Mouse (Mus musculus) olfactory bulb, adult 2 months (tissue): ENCODE measurements around the gene Gm43064. TPM values are rescaled to one million over a fixed set of nuclear protein-coding genes. Genes with fewer than 3 reads are reported as not detected.

Experiments
- H3K27ac ChIP-seq: fragments of 200-500 bp; 2 replicates; pipeline ENCODE4 v1.5.1; 2012; ENCODE audit warnings: low read depth, low read length; ENCODE audit not compliant: insufficient read depth
- H3K4me1 ChIP-seq: fragments of 200-500 bp; 2 replicates; pipeline ENCODE4 v1.6.1; 2012; ENCODE audit warnings: low read length; ENCODE audit not compliant: control insufficient read depth, insufficient read depth
- H3K4me3 ChIP-seq: fragments of 200-500 bp; 2 replicates; pipeline ENCODE4 v1.5.1; 2012; ENCODE audit warnings: mild to moderate bottlenecking, low read depth, low read length, moderate library complexity; ENCODE audit not compliant: insufficient read depth
- CTCF ChIP-seq: fragments of 200-500 bp; IDR thresholded peaks from 2 replicates; pipeline ENCODE4 v1.5.1; 2012; ENCODE audit warnings: low read depth, mild to moderate bottlenecking, low read length, moderate library complexity; ENCODE audit not compliant: insufficient read depth
- POLR2A ChIP-seq: fragments of 200-500 bp; IDR thresholded peaks from 2 replicates; pipeline ENCODE4 v1.6.1; 2012; ENCODE audit warnings: mild to moderate bottlenecking, low read depth, low read length, moderate library complexity; ENCODE audit not compliant: insufficient read depth
- WGBS: fragments of 180-500 bp; shearing (Covaris S2); methylation state at CpG from one replicate; pipeline ENCODE4 v1.1.7; 2018; 5-methylcytosine and 5-hydroxymethylcytosine counted together
- polyA plus RNA-seq: library from polyadenylated mRNA; stranded (reverse); fragments of >200 nt; gene quantifications from 2 replicates; pipeline ENCODE4 v1.2.4, GENCODE M21; 2012; ENCODE audit warnings: low replicate concordance; ENCODE audit not compliant: missing spikeins, insufficient read depth, insufficient read length

Gene Gm43064
- polyA plus RNA-seq, 1 experiment = not detected

GRCm38 (mm10) chr3:103792566-103792965 is 16.8 kb upstream of the Gm43064 start:
- WGBS = 81% methylated on average over 1 of the region's 1 CpGs
- Histone ChIP-seq H3K4me3 (no peak overlapping the region), H3K27ac (no peak overlapping the region), H3K4me1 (0 out of 2 replicates have a peak, but pooled peaks cover 2% of the 10 kb centered on the region)
- no peak for TF ChIP-seq POLR2A
- TF ChIP-seq CTCF = no peak

DNA sequence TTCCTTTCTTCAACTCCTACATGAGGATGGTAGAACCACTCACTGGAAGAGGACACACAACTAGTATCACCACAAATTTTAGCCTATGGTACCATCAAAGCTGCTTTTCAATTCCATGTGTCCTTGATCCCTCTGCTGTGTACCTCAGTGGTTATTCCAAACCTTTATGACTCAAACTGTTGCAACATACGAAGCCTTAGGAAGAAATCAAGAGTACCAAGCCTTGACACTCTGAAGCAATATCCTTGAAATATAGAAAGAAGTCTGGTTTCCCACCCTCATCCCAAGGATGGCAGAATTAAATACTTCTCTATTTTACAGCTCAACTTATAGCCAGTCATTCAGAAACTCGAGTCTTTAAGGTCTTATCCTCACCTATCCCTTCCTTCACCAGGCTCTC is 13.0 kb upstream of the Gm43064 start:
- Histone ChIP-seq H3K27ac (no peak overlapping the region), H3K4me1 (no peaks in the 10 kb centered on the region), H3K4me3 (no peak overlapping the region)
- TF ChIP-seq CTCF (no peak), POLR2A (no peak)
- 64% methylated on average over 2 of the region's 2 CpGs for WGBS

DNA sequence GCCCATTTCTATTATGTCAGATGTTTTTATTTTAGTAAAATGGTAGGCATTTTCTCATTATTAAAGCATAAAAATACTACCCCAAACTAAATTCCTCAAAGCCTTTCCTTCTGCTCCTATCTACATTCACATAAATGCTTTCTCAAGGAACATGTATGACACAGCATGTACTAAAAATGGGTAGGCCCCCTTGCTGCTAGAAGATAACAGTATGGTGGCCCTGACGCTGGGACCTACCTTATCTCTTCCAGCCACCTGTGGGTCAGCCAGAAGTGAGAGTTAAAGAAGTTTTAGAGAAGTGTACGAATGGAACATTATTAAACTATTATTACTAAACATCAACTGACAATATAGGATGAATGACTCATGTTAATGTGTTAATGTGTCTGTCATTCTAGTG is 9.9 kb upstream of the Gm43064 start:
- no peaks in the 10 kb centered on the region for H3K4me1 ChIP-seq
- 89% methylated on average over 2 of the region's 2 CpGs for WGBS
- H3K27ac ChIP-seq = no peak overlapping the region
- H3K4me3 ChIP-seq = no peak overlapping the region
- TF ChIP-seq CTCF (no peak), POLR2A (no peak)

DNA sequence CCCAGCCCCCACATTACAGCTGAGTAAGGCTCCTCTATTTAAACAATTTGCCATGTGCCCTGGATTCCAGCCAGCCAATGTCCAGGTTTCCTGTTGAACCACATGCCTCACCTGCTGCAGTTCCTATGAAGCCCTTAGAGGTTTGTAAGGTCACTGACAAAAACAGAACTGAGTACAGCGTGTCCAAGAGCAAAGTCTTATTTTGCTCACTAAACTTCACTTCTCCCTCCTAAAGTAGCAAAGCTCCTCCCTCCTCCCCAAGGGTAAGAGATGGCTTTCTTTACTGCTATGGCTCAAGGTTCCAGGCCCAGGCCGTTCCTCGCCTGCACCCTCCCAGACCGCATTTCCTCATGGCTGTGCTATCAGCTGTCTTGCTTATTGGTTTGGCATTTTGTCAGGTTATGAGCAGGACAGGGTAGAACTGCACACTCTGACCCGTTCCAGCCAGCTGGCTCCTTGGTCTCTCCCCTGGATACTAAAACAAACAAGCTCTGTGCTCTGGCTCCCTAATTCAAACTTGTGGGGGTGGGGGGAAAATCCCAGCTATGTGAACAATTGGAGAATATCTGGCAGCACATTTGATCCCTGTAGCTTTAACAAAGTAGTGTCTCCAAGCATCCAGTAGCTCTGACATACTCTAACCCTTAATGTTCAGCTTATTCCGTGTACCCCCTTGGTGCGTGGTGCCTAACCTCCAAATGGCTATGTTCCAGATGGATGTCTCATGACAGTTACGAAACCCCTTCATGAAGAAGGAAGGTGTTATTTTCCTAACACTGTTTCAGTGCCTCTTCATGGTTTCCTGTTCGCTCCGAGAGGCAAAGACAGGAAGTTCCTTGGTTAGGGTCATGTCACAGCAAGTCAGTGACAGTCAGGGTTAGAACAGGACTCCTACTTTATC is 7.5 kb upstream of the Gm43064 start:
- TF ChIP-seq CTCF (no peak), POLR2A (no peak)
- Histone ChIP-seq H3K4me1 (no peaks in the 10 kb centered on the region), H3K27ac (peak overlapping the region; percentile 93), H3K4me3 (no peak overlapping the region)
- WGBS = 58% methylated on average over 10 of the region's 10 CpGs

- no peak overlapping the region; the same call in 1 of the 2 replicates for H3K27ac ChIP-seq
Observed at GRCm38 (mm10) chr3:103802861-103803260, 6.5 kb upstream of the Gm43064 start.

GRCm38 (mm10) chr3:103805671-103806070 is 3.7 kb upstream of the Gm43064 start:
- no peak overlapping the region for H3K4me3 ChIP-seq
- H3K4me1 ChIP-seq = no peaks in the 10 kb centered on the region; the same call in 1 of the 2 replicates
- H3K27ac ChIP-seq = no peak overlapping the region
- TF ChIP-seq CTCF (no peak), POLR2A (no peak)
- WGBS = 57% methylated on average over 1 of the region's 1 CpGs

More at GRCm38 (mm10) chr3:103802861-103803260, 6.5 kb upstream of the Gm43064 start:
- WGBS = 80% methylated on average over 8 of the region's 8 CpGs
- Histone ChIP-seq H3K4me3 (no peak overlapping the region), H3K4me1 (no peaks in the 10 kb centered on the region; the same call in 1 of the 2 replicates)
- no peak for TF ChIP-seq POLR2A
- no peak for TF ChIP-seq CTCF

GRCm38 (mm10) chr3:103809799-103810150 is 402 bp downstream of the Gm43064 start:
- H3K27ac ChIP-seq = peak overlapping the region; percentile 57
- WGBS = 2% methylated on average over 14 of the region's 14 CpGs
- peak overlapping the region; percentile 85 for H3K4me3 ChIP-seq
- H3K4me1 ChIP-seq = no peaks in the 10 kb centered on the region; the same call in 1 of the 2 replicates
- TF ChIP-seq POLR2A (no peak), CTCF (no peak)

GRCm38 (mm10) chr3:103810967-103811366 is 1.6 kb downstream of the Gm43064 start:
- Histone ChIP-seq H3K4me3 (no peak overlapping the region), H3K27ac (no peak overlapping the region), H3K4me1 (no peaks in the 10 kb centered on the region; the same call in 1 of the 2 replicates)
- 88% methylated on average over 6 of the region's 6 CpGs for WGBS
- no peak for TF ChIP-seq CTCF
- no peak for TF ChIP-seq POLR2A

DNA sequence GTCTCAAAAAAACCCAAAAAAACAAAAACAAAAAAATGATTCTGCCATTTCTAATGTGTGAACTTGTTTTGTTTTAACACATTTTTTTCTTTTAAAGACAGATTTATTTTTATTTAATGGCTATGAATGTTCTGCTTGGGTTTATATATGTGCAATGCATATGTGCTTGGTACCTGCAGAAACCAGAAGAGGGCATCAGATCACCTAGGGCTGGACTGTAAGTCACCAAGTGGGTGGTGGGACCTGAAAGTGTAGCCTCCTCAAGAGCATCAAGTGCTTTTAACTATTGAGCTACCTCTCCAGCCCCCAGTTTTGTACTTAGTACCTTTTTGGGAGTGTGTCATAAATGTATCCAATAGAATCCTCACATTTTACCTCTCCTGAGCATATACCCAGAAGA is 18.2 kb downstream of the Gm43064 start:
- H3K4me1 ChIP-seq = no peaks in the 10 kb centered on the region
- no peak overlapping the region for H3K27ac ChIP-seq
- TF ChIP-seq POLR2A = no peak
- TF ChIP-seq CTCF = no peak
- no peak overlapping the region for H3K4me3 ChIP-seq
